Mouse (Mus musculus) yolk sac, embryonic 10.5 days (tissue): Measurements from ENCODE around the gene Acot12.
A peak's percentile ranks its signal among the peaks of the same experiment; 100 is the strongest.
"Not testable (repeated sequence)": the region's sequence is repeated elsewhere in the genome, so short reads cannot be mapped to it uniquely, and the experiment has no call there.

Experiments
- DNase-seq: peaks from one replicate; pipeline ENCODE4 v3.0.0-alpha.2; 2017; ENCODE audit warnings: low spot score

Acot12 gene

DNA sequence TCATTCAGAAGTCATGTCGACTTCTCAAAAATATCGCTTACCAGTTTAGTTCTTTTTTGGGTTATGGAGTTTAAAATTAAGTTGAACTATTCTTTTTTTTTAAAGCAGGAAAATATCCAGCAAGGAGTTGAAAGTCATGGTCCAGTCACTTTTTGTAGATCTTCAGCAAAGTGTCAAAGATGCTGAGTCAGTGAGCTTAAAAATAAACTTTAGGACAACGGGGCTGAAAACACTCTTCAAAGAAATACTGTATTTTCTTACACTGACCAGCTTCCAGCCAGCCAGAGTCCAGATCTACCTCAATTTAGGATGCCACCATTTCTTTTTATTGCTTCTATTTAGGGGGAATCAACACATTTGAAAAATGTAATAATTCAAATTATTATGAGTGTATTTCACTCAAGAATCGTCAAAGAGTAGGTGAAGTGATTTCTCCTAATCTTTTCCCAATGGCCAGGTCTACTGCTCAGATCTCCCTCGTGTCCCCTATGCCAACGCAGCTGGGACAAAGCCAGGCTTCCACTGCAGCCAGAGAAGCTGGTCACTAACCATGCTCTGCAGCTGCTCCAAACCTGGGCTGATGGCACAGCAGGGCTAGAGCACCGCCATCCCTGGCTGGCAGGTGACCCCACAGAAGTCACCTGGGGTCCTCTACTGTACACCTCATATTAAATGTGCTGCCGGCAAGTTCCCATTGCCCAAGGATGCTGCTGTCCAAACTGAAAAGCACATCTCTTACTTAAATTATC lies 19.2 kb downstream of the Acot12 start:
- DNase-seq, result no peak

DNA sequence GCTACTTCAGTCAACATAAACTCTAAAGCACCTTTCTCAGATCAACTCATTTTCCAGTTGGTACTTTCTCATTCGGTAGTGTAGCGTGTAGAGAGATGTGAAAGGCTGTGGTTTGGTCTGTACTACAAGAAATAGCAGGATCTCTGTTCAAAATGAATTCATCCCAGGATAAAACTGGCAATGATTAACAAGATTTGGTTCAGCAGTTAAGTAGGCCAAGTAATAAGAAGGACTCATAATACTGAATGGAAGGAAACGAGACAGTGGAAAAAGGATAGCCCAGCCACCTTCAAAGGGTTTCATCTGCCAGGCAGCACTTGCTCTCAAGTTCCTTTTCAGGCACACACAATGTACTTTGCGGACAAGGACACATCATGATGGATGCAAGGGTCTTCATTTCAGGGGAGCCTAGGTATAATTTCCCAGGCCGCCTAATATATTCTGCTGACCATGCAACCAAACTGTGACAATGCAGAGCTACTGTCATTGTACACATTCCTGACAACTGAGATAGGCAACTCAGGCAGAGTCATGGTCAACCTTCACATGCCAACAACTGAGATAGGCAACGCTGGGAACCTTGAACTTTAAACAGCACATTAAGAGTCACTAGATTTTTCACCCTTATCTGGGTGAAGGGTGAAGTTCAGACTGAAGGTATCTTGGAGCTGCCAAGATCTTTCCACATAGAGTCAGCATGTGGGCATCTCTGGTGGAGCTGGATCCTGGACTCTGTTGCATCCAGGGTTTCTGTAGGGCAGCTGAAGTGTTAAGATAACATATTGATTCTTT lies 20.5 kb downstream of the Acot12 start:
- DNase-seq, result no peak

DNA sequence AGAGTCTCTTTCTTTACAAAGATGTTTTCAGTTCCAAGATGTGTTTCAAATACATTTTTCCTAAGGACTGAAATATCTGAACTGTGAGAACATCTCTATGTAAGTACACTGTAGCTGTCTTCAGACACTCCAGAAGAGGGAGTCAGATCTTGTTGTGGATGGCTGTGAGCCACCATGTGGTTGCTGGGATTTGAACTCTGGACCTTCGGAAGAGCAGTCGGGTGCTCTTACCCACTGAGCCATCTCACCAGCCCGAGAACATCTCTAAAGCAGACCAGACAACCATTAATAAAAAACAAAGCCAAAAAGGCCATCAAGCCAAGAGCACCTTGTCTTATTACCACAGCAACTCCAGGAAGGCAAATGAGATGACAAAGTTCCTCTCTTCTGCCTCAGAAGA lies 22.3 kb downstream of the Acot12 start:
- not testable (repeated sequence) for DNase-seq

DNA sequence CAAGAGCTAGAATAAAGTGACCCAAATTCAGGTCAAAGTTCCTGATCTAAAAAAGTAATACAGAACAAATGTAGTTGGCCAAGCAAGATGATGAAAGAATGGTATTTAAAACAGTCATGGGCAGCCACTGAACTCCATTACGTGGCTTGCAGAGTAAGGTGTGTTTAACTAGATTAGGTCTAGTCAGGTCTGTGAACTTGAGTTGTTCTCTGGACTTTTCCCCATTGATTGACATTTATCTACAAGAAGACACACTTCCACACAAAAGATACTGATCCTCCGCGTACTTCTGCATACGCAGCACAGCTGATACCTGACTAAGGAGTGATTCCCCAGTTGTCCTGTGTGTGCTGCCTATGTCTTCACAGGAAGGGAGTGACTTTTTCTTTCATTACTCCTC lies 24.3 kb downstream of the Acot12 start:
- DNase-seq, result no peak

DNA sequence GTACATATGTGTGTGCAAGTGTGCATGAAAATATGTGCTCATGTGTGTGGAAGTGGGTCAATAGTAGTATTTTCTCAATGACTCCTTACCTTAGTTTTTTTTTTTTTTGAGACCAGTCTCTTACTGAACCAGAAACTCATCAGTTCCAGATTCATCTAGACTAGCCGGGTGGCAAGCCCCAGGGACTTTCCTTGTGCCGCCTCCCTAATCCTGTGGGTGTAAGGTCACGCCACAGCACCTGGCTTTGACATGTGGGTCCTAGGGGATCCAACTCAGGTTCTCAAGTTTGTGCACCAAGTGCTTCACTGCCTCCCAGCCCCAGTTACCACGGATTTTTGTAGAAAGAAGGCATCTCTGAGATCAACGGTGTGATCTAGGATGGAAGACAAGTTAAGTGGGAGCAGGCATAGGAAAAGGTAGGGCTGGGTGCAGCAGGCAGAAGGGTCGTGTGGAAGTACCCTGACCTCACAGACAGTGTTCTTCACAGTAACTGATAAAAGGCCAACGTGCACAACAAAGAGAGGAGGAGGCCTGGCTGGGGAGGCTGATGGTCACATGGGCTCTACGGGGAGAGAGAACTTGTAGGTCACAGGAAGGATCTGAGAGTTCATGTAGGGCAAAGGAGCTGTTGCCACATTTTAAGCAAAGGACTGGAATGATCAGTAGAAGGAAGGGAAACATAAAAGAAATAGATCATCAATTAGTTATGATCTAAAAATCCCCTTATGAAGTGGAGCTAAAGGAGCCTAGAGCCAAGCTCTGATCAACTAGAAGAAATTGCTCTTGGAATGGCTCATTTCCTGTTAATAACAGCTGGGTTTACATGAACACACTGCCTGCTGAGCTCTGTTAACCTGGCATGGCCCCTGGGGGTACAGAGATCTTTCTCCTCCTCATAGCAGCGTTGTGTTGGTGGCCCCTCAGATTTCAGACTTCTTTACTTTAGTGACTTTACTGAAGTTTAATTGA lies 27.7 kb downstream of the Acot12 start:
- no peak for DNase-seq

DNA sequence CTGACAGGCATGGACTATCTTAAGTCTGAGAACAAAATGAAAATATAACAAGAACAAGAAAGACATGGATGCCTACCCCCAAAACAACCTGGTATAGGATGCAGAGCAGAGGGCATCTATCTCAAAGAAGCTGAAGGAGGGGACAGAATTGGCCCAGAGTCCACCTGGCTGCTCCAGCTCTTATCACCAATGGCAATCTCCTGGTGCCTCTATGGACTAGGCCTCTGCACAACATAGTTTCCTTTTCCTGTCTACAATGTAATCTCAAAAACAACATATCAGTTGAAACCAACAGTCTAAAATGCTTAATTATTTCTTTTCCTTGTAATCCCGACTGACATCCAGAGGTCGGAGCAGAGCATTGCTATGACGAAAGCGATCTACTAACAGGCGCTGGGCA lies 36.8 kb downstream of the Acot12 start:
- DNase-seq, result no peak

DNA sequence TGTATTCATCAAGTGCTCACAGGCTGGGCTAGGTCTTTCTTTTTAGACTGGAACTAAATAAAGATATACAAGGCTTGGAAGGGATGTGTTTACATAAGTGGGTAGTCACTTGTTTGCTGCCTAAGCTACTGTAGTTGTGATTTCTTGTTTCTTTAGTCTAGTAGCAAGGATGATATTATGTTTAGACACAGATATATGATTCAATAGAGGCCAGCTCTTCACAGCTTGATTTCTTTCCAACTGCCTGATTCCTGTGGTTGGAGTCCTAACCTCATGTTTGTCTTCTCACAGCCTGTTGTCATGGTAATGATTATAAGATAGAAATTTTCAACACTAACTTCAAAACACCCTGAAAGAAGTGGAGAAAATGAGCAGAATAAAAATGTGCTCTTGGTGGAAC lies 38.6 kb downstream of the Acot12 start:
- no peak for DNase-seq

DNA sequence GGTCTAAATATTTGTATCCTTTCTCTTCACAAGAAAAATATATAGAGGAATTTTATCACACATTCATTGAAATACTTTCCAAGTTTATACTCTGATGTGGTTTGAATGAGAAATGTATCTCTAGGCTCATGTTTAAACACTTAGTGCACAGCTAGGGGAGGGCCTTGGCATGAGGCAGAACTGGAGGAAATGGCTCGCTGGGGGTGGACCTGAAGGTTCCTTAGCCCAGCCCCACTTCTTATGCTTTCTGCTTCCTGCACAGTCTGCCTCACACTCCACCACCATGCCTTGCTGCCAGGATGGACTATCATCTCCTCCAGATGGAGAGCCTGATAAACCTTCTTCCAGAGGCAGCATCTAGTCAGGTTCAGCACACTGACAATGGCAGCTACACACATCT lies 50.7 kb downstream of the Acot12 start:
- no peak for DNase-seq

DNA sequence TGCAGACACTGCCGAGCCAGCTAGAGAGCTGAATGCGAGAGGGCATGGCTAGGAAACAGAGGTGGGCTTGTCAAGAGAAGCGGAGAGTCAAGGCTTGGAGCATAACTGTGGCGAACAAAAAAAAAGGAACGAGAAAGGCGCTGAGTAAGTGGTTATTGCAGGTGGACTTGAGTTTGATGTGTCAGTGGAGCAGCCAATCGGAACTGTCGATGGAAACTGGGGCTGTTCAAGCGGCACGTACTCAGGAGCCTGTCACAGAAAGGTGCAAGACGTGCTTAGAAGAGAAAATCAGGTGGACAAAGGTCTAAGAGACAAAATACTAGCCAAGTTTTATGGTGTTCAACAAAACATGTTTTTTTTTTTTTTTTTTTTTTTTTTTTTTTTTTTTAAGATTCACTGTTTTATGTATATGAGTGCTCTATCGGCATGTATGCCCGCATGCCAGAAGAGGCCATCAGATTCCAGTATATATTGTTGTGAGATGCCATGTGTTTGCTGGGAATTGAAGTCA lies 53.7 kb downstream of the Acot12 start:
- no peak for DNase-seq

DNA sequence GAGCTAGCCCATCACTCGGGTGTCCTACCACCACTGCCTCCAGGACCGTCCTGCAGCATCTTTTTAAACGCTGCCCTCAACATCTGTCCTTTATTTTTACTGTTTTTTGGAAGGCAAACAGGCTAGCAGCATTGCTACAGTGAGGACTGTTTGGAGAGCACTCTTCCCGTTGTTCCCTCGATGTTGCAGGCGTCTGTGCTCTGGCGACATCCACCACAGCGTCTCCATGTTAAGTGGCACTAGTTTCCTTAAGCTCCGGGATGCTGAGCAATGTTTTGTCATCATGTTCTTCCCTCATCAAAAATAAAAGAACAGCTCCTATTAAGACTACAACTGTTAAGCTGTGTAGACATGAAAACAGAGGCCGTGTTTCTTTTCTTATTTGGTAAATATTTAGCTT lies 54.3 kb downstream of the Acot12 start:
- DNase-seq, result no peak

DNA sequence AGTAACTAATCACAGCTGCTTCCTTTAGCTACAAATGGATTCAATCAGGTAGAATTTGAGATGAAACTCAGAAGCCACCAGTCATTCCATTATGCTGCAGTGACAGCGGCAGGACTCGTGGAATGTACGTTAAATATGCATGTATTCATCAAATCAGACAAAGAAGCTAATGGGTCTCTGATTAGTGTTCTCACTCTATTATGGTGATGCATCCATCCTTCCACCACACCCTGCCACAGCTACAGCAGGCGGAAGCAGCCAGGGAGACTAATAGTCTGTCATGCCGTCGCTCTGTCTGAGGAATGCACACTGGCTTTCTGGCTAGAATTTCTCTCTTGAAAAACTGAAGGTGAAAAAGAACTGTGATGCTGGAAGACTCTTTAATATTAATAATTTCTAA lies 54.7 kb downstream of the Acot12 start:
- no peak for DNase-seq

DNA sequence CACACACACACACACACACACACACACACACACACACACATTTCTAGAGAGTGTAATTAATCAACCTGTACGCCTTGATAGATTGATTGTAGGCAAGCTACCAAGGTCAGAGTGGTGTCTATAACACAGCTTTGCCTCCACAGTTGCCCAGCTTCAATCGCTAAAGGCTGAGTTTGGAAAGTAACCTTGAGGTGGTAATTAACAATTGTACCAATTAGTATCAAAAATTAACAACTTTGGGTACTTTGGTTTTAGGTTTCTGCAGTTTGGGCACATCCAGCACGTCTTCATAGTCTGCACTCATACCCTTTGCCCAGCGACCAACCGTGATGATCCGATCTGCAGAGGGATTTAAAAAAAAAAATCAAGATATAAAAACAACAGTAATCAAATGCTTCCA lies 55.6 kb downstream of the Acot12 start:
- no peak for DNase-seq

DNA sequence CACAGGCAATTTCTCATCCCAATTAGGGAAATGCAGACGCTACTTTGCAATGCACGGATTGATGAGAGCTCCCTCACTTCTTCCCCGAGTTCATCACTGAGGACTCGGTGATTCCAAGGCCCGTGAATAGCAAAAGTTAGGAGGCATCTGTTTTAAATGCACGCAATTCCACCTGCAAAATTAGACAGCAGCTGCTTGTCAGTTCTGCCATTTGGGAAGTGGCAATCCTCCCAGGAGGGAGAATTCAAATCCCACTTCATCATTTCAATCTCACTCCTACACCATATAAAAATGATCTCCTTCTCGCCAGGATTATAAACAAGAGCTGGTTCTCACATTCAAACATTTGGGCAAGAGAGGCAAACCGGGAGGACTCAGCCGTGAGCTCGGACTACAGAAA lies 56.1 kb downstream of the Acot12 start:
- DNase-seq, result no peak

DNA sequence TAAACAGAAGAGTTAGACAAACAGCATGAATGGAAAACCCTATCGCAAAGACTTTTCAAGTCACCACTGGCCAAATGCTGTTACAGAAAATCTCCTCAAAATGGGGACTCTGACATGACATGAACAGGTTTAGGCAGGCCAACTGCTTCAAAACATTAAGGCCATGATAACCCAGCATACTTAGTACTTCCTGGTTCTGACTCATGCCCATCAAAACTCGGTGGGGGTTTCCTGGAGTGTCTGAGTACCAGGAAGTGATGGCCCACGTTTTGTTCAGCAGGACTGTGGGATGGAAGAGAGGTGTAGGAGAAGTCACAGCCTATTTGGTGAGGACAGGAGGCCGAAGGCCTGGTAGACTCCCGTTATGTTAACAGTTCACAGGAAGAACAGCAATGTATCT lies 60.4 kb downstream of the Acot12 start:
- DNase-seq, result no peak

DNA sequence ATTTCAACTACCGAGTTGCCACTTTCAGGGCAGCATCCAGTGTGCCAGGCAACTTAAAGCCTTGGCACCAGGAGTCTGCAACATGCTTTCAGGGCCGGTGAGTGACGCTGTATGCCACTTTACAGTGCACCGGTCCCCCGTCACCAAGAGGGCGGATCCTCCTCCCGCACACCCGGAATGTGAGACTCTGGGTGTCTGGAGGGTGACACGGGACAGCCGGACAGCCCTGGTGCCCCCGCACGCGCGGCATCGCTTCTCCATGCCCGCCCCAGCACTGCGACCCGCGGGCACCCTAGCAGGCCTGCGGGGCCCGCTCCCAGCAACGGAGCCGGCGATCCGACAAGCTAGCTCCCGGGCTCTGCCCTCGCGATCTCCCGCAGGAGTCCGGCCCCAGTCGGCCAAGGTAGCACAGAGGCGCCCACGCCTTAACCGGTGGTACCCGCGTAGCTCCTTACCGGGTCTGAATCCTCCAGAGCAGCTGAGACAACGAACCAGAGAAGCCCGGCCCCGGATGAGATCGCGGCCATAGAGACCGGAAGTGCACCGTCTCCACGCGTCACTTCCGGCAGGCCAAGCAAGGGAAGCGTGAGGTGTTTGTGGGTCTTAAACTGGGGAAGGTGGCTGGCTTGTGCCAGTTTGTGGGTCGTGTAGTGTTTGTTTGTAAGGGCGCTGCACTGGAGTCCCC lies 66.0 kb downstream of the Acot12 start, which contains the start of gene Zcchc9:
TSS of gene Zcchc9 (minus strand) at position 551 of the 685 bp plus-strand sequence.
- DNase-seq, result peak; percentile 89

DNA sequence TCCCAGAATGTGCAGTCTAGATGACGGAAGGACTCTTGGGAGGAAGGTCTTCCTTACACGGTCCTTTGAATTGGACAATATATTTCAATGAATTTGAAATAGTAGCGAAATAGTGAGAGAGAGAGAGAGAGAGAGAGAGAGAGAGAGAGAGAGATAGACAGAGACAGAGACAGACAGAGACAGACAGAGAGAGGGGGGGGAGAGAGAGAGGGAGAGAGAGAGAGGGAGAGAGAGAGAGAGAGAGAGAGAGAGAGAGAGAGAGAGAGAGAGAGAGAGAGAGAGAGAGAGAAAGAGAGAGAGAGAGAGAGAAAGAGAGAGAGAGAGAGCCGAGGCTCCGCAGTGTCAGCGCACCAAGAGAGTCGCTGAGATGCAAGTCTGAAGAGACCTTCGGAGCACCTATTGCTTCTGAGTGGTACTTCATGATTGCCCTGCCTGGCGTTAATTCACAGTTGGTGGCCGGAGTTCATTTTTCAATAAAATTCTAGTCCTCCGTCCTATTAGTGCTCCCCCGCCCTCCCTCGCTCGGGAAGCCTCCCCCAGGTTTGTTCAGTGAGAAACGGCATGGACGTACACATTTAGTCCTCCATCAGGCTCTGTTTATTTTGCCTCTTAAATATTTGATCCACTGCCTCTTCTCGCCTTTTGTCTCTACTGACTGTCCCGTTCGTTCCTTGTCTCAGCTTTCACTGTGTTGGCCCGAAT lies 66.7 kb downstream of the Acot12 start:
- peak; percentile 22 for DNase-seq

DNA sequence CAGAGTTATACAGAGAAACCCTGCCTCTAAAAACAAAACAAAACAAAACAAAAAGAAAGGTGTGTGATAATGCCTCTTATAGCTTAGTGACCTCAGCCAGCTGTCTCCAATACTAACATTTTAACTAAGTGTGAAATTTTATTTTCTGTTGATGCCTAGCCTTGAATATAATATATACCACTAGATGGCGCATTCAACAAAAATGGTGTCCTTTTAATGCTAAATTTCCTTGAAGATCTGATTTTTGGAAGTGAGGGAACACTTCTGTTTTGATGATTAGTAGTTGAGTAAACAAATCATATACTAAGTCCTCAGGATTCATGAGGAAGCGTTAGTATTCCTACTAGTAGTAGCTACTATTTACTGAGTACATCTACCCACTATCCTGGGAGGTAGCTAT lies 68.2 kb downstream of the Acot12 start:
- DNase-seq, result no peak

DNA sequence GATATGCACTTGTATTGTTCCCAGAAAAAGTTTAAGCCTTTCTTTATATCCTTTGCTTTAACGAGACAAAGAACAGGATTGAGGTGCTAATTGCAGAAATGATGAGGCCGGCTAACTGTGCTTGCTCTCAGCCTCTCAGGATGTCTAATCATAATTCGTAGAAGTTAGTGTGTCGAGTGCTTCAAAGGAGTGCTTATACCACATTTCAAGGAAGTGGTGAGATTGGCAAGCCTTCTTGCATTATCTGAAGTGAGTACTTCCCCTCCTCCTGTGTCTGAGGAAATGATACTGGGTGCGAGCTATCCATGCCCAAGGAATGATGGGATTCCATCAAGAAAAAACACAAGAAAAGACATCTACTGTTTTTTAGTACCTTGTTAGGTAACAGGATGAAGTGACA lies 73.4 kb downstream of the Acot12 start:
- no peak for DNase-seq

DNA sequence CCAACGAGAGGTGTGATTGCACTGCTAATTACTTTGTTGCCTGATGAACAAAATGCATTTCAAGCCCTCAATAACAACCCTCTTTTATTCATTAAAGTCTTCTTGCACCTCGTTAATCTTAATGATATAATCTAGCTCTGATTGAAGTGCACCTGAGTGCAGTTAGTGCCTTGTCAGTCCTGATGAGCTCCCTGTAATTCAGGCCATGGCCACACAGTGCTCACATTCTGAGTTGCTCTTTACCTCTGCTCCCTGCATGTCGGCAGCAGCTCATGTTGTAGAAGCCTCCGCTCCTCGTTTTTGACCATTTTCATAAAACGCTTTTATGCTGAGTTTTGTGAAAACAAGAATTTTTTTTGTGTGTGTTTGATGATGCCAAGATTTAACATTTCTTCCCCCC lies 82.4 kb downstream of the Acot12 start:
- DNase-seq, result no peak

DNA sequence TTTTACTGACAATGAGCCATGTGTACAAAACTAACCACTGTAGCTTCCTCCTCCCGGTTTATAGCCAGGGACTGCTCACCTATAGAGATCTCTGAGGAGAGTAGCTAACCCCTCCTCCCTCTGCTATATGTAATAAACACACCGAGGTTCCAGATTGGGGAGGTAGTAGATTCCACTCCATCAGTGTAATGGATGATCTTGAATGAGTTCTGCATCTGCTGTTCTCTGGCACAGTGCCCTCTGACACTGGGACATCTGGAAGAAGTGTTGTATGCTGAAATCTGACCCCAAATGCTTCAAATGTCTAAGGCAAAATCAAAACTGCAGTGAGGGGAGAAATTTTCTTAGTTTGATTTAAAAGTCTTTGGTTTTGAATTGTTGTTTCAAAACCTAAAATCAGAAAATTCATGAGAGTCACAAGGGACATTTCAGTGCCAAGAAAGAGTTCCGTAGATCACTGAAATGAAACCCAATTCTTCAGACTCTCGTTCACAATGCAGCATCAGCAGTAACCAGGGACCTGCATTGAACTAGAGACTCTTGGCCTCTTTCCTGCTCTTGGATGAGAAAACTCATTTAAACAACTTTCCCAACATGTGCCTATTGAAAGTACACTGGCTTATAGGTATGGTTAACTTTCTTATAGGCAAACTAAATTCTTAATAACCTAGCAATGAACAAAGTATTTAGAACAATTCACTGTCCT lies 83.7 kb downstream of the Acot12 start:
- DNase-seq, result no peak
